Mouse (Mus musculus): ENCODE results near the gene Irf2.
A peak's percentile ranks its signal among the peaks of the same experiment; 100 is the strongest.

Gene Irf2

DNA sequence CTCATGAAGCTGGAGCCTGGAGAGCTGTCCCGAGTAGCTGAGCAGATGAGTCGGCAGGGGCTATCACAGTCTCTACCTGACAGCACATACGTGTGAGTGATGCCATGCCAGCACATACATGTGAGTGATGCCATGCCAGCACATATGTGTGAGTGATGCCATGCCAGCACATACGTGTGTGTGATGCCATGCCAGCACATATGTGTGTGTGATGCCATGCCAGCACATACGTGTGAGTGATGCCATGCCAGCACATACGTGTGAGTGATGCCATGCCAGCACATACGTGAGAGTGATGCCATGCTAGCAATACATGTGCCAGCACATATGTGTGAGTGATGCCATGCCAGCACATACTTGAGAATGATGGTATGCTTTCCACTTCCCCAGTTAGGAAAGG lies 18.6 kb downstream of the Irf2 start:
- DNase-seq: no peak

DNA sequence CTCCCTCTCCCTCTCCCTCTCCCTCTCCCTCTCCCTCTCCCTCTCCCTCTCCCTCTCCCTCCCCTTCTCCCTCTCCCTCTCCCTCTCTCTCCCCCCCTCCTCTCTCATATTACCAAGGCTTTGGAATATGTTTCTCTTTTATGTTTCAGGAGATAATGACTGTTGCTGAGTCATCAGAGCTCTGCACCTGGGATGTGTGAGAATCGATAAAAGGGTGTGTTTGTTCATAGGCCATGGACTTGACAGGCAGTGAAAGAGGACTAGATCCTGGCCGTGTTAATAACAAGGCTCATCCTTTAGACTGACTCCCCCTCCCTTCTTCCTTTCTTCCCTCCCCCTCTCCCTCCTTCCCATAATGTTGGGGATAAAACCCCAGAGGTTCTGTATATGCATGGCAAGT lies 19.1 kb downstream of the Irf2 start:
- peak; percentile 41 for DNase-seq

DNA sequence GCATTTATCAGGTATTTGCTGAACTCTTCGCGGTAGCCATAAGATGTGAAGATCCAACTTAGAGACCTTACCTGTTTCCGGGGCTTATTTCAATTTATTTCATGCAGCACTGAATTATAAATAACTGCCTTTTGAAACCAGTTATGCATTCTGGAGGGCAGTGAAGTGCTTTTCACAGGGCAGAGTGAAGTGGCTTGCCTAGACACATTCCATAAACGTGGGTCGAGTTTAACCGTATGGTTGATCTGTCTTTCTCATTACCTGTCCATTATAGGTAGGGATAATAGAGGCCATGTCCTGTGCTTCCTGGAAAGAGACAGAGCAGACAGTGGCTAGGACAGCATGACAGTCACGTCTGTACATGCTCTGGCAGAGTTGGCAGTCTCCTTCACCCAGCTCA lies 20.0 kb downstream of the Irf2 start:
- no peak for DNase-seq

DNA sequence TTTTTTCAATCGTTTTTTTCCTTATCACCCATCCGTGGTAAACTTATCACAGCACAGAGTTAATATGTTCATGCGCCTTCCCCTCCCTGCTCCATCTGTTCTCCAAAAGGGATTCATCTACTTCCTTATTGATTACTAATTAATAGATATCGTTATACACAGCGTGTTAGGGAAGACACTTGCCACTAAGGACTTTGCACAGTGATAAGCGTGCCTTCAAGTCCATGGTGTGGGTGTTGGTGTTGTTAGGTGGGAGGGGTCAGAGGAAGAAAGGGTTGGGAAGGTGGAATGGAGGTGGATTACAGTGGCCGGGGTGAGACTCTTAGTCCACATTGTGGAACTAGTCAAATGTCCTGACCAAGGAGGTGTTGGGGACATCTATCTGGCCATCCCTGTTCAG lies 21.2 kb downstream of the Irf2 start:
- DNase-seq: no peak

DNA sequence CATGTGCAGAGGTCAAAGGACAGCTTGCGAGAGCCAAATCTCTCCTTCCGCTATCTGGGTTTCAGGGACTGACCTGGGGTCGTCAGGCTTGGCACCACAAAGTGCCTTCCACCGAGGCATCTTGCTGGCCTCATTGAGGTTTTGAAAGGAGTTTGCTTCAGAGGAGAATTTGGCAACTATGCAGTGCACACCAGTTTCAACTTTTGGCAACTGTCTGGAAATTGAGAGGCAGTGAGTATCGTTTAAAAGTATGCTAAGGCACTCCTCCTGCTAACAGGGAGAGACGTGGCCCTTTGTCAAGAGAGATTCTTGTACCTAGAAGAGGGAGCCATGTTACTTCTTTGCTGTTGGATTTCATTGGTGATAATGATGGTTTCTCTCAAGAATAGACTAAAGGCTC lies 21.9 kb downstream of the Irf2 start:
- DNase-seq: no peak

DNA sequence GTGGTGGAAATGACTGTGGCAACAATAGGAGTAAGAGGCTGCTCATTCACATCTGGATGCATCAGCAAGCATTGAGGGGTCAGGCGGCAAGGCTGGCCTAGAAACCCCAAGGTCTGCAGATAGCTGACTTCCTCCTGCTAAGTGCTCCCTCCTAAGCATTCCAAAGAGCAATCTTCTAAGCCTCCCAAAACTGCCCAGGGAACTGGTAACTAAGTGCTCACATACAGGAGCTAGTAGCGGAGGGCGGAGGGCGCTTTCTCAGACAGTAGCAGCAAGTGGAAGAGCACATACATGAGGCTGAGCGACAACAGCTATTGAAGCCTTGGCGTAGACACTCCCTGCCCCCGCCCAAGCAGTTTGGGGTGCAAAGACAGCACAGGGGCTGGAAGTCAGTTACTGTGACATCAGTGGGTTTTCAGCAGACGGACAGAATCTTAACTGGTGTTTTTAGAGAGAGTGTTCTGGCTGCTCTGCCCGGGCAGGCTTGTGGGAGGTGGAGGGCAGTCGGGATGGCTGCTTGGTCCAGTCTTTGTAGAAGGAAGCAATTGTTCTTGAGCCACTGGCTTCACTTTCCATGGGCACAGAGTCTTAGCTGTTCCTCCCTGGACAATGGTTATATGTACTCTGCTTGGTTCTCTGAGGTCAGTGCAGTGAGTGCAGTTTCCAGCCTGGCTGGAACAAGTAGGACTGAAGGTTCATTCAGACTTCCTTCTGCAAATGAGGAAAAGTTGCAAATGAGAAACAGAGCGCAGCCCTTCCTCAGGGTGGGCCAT lies 30.1 kb downstream of the Irf2 start:
- DNase-seq: peak; percentile 21

DNA sequence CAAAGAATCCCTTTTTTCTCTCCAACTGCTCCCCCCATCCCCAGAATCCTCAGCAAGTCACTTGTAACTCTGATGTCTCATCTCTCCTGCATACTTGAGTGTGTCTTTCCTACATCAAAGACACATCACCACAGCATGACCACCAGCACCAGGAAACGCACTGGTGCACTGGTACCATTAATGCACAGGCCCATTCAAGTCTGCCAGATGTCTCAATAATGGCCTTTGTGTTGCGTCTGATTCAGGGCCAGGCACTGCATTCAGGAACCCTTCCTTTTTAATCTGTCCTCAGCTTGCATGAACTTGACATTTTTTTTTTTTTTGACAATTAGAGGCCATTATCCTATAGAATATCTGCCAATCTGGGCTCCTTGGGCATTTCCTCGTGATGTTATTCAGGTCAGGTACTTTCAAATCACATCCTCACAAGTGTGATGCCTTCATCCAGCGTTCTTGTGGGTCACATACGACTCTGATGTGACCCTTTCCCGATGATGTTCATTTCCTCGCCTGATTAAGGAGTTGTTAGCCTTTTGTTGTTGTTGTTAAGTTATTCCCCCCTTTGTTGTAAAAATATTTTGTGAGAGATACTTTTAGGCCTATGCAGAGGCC lies 31.5 kb downstream of the Irf2 start:
- DNase-seq: no peak

DNA sequence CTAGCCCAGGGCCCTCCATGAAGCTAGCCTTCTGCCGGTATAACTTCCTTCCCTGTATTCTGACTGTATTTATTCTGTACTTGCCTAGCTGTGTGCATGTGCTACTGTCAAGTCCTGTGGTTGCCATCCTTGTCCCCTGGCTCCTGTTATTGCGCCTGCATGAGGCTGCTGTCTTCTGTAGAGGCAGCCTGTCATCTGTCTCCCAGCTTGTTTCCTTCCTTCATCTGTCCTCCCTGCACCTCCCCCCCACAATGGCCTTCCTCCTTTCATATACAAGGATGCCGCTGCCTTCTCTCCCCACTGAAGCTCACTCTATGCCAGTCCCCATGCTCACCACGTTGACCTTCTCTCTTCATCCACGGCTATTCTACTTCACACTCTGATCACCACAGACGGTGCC lies 33.3 kb downstream of the Irf2 start:
- no peak for DNase-seq

DNA sequence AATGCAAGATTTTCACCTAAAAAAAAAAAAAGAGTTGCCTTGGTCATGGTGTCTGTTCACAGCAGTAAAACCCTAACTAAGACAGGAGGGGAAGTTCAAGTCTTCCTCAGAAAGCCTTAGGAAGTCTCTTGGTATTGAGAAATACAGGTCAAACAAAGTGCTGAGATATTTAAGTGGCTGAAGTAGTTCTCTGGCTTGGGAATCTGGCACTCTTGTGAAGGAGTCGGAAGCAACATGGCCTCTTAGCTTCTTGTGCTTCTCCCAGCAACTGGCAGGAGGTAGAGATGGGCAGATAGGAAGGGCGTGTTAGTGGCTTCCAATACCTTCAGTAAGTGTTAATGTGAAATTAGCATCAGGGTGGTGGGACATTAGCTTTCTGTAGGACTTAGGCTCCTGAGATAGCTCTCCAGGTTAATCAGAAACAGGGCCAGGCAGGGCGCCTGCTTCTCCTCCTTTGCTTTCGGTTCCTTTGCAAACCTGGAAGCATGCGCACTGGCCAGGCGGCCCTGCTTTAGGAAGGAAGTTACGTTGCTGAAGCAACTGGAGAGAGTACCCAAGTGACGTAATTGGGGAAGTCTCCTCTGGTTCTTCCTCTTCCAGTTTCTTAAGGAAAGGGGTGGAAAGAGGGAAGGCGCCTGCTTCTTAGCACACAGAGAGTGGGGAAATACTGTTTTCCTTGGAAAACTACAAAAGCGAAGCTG lies 38.4 kb downstream of the Irf2 start:
- peak; percentile 44 for DNase-seq

DNA sequence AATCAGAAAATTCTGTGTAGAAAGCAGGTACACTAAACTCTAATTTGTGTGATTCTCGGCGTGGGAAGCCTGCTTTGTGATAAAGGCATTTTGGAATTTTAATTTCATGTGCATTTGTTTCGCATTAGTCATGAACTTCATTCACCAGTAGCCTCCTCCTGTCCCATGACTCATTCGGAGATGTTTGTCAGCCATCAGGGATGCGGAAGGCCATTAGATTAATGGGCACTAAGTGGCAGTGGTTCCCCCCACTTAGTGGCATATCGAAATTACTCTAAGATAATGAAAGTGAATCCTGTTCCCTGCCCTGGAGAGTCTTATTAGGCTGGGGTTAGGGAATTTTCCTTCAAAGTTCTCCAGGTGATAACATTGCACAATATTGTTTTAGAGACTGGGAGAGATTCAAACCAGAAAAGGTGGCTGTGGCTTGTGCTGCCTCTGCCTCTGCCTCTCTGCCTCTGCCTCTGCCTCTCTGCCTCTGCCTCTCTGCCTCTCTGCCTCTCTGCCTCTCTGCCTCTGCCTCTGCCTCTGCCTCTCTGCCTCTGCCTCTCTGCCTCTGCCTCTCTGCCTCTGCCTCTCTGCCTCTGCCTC lies 41.6 kb downstream of the Irf2 start:
- DNase-seq: no peak

DNA sequence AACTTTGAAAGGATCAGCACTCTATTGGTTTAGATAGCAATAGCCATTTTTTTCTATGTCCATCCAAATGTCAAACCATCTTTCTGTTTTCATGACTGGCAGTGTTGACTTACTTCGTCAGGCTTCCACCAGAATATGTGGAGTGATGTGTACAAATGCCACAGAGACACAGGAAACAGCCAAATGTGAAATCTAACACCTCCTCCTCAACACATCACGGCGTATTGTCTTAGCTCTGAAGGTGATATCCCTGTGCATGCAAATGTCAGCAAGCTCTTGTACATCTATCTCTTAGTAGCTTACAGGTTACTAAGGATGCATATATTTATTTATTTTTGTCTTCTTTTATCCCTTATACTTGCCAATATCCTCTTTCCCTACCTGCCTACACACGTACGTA lies 42.7 kb downstream of the Irf2 start:
- no peak for DNase-seq

DNA sequence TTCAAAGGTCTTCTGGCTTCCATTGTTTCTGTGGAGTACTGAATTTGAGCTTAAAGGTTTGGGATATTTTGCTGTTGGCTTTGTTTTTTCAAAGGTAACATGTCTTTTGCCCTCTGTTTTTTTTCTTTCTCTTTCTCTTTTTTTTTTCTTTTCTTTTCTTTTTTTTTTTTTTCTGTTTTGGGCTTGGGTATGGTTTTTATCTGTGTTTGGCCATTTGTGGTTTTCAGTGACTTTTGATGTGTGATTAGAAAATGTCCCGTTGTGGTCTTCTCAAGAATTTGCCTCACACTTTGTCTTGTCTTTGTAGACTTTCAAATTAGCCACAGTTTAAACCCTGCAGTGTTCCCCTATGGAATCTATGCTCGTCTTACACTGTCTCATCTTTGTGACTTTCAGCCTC lies 45.5 kb downstream of the Irf2 start:
- DNase-seq: no peak

DNA sequence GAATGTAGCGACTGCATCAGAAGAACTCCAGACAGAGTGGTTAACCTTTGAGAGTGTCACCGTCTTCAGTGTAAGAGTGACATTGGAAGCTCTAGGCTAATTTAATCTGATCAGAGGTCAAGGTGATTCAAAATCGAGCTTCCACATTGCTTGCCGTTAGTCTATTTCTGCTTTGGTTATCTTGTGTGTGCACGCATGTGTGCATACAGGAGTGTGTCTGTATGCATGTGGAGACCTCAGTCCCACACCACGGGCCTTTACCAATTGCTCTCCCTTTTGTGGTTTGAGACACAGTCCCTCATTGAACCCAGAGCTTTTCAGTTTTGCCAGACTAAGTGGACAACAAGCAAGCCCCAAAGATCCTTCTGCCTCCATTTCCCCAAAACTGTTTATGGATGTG lies 46.4 kb downstream of the Irf2 start:
- DNase-seq: no peak

DNA sequence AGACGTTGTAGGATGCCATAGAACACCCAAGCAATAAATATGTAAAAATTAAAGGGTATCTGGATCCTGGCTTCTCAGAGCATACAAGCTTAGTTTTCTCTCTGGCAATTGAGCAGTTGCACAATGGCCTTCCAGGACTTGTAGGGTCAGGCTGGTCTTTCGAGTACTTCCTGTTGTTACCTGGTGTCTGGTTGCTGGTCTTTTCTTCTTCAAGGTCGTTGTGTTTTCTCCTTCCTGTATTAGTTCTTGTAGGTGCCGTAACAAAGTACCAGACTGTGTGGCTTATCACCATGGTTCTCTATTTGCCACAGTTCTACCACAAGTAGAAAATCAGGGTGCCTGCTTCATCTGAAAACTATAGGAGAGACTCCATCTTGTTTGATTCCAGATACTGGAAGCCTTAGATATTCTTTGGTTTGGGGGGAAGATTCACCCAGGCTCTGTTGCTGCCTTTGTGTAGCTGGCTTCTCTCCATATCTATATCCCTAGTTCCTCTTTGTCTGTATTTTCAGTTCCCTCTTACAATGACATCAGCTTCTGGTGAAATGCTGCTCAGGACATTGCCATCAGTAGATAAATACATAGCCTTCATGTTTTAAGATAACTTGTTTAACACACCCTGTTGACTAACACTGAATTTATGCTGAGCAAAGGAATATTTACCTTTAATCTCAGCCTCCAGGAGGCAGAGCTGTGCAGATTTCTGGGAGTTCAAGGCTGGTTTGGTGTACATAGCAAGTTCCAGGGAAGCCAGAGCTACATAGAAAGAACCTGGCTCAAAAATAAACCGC lies 49.8 kb downstream of the Irf2 start:
- no peak for DNase-seq

DNA sequence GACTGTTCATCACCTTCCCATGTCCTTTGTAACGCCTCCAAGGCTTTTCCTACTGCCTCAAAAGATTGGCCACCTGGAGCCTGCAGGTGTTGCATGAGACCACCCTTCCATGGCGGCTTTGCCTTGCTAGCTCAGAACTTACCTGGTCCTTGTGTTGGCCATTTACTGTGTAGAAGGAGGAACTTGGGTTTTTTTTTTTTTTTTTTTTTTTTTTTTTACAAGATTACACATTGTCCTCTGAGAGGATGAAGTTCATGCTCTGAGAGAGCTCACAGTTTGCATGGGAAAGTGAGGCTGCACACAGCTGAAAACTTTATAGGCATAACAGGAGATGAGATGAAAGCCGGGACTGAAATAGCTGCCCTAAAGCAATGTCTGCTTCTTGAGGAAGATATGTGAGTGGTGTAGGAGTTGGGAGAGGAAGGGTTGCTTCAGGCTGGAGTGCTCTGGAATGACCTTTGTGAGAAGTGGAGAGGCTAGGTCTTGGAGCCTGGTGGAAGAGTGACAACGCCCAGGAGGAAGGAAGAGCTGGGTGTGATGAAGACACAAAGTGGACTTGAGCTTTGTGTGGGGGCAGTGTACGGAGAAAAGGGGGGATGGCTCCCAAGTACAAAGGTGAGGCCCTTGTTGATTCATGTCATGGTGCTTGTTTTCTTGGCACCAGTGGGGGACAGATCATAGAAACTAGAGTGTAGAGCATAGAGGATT lies 52.3 kb downstream of the Irf2 start:
- no peak for DNase-seq

DNA sequence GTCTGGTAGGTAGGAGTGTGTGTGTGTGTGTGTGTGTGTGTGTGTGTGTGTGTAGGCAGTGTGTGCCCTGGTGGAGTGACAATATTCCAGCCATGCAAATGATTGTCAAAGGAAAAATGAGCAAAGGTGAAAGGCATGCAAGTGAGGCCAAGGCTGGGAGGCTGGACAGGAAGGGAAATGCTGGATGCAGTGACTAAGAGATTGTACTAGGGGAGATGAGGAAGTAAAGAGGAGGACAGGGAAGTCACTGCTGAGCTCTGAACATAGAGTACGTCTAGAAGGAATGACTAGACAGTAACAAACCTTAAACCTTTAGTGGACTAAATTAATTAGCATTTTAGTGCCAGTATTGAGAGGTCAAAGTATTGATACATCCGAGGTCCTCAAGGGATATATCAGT lies 53.1 kb downstream of the Irf2 start:
- DNase-seq: no peak

DNA sequence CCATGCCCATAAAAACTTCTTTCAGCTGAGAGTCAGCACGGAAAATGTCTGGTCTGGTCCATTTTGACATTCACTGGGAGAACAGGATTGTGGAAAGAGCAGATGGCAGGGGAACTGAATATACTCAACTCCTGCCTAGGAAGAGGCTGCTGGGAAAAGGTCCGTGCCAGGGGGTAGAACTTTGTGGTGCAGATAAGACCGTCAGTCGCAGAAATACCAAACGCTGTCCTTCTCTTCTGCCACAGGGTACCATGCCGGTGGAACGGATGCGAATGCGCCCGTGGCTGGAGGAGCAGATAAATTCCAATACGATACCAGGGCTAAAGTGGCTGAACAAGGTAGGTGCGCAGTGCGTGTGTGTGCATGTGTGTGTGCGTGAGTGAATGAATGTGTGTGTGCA lies 53.7 kb downstream of the Irf2 start:
- DNase-seq: no peak

DNA sequence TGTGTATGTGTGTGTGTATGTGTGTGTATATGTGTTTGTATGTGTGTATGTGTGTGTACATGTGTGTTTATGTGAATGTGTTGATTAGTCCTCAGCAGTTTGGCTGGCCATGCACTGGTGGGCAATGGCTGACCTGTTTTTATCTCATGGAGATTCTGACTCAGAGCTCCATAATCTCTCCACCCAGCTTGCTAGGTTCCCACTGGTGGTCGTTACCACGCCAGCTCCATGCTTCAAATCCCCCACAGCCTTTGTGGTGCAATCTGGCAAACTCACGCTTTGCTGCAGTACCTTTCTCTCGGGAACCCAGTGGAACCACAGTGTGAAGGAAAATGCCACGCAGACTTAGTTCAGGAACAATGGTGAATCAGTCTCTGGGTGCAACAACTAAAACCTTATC lies 54.8 kb downstream of the Irf2 start:
- DNase-seq: no peak

DNA sequence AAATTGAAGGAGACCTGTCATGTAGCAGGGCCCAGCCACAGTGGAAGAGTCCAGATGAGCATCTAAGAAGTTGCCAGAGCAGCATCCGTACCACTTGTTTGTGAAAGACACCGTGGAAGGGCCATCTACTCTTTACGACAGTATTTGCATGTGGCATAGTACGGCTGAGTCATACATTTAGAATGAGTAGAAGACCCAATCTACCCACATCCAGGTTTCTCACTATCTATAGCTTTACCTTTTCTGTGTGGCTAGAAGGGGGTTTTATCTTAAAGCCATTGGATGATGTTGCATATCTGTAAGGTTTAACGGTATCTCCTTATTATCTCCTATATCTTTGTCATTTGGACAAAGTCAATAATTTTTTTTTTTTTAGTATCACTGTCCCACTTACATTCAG lies 59.7 kb downstream of the Irf2 start:
- no peak for DNase-seq

DNA sequence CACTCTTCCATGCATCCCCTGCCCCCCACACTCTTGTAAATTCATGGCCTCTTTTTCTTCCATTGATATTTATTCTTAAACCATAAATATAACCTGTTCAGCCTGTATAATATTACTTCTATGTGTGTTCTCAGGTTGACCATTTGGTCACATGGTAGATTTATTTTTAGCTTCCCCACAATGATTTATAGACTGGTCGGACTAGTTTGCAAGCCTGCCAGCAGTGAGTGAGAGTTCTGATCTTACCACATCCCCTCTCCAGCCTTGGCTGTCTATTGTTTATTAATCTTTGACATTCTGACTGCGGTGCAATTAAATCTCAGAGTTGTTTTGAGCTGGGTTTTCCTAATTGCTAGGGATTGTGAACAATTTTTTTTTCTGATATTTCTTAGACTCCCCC lies 60.2 kb downstream of the Irf2 start:
- no peak for DNase-seq

DNA sequence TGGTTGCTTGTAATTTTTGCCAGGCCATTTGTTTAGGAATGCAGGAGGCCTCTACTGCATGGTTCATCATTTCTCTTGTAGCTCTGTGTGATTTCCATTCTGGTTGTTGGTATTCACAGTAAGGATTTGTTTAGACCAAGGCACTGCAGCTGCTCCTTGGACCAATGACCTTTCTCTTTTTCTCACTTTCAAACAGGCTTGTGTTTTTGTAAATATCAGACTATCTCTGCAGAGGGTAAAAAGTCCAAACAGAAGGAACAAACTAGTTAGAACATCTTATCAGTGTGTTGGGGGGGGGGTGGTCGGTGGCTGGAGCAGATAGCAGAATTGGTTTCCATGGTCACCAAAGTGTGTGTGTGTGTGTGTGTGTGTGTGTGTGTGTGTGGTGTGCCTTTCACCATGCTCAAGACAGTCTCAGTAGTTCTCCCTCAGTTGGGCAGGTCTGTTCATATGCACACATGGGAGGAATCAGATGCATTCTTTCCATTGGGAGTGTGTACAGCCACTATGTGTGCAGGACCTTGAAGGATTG lies 61.7 kb downstream of the Irf2 start:
- peak; percentile 29 for DNase-seq

DNA sequence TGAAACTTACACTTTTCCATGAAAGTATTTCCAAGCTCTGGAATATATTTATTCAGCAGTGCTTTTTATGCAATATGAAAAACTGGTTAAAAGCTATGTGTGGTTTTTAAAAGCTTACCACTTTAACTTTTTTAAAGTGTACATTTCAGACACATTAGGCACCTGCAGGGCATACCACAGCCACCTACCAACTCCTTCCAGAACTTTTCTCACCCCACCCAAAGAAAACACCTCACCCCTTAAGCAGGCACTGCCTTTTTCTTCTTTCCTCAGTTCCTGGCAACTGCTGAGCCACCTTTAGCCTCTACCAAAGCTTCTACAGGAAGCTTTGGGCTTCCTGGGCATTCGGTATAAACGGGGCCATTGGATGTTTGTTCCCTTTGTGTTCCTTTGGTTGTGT lies 62.5 kb downstream of the Irf2 start:
- no peak for DNase-seq
